Mouse (Mus musculus): ENCODE data around the gene Cyren. TPM values are rescaled to one million over a fixed set of nuclear protein-coding genes. Genes with fewer than 3 reads are reported as not detected.

The Cyren gene
- polyA plus RNA-seq, 1 experiment from 2014 or later: 9.4 TPM

GRCm38 (mm10) chr6:34861546-34862053, 16.3 kb downstream of the Cyren start:
- no peak overlapping the region for H3K9ac ChIP-seq (replicated peaks; ENCODE audit: low read depth, low read length)
- no peak for ATAC-seq (ENCODE audit: insufficient number of reproducible peaks, insufficient read depth, low FRiP score, low read depth)
- peaks cover 16% of the 10 kb centered on the region; the same call in 1 of the 2 replicates for H3K4me1 ChIP-seq (ENCODE audit: control insufficient read depth, insufficient read depth, low read length)
- H3K36me3 ChIP-seq (ENCODE audit: control insufficient read depth, insufficient read depth, low read length): no peaks in the 10 kb centered on the region
- no peak overlapping the region for H3K4me2 ChIP-seq (replicated peaks; ENCODE audit: low read depth, low read length)
- H3K27ac ChIP-seq (ENCODE audit: low read length): no peak overlapping the region
- no peak overlapping the region for H3K4me3 ChIP-seq (ENCODE audit: low read depth, low read length)
- WGBS: 89% methylated on average over 11 of the region's 11 CpGs
- H3K27me3 ChIP-seq (ENCODE audit: control insufficient read depth, insufficient read depth, low read length): no peaks in the 10 kb centered on the region
- no peaks in the 10 kb centered on the region for H3K9me3 ChIP-seq (ENCODE audit: control insufficient read depth, low read depth, low read length)

GRCm38 (mm10) chr6:34832352-34832751, 45.5 kb downstream of the Cyren start:
- Histone ChIP-seq H3K4me2 (replicated peaks; ENCODE audit: low read depth, low read length) (no peak overlapping the region), H3K4me1 (ENCODE audit: control insufficient read depth, insufficient read depth, low read length) (0 out of 2 replicates have a peak, but pooled peaks cover 3% of the 10 kb centered on the region), H3K4me3 (ENCODE audit: low read depth, low read length) (no peak overlapping the region), H3K9ac (replicated peaks; ENCODE audit: low read depth, low read length) (no peak overlapping the region), H3K27ac (ENCODE audit: low read length) (no peak overlapping the region), H3K27me3 (ENCODE audit: control insufficient read depth, insufficient read depth, low read length) (no peaks in the 10 kb centered on the region), H3K36me3 (ENCODE audit: control insufficient read depth, insufficient read depth, low read length) (no peaks in the 10 kb centered on the region), H3K9me3 (ENCODE audit: control insufficient read depth, low read depth, low read length) (no peaks in the 10 kb centered on the region)
- 92% methylated on average over 5 of the region's 5 CpGs for WGBS
- ATAC-seq (ENCODE audit: insufficient number of reproducible peaks, insufficient read depth, low FRiP score, low read depth): no peak

- Histone ChIP-seq H3K27ac (ENCODE audit: low read length) (no peak overlapping the region), H3K4me1 (ENCODE audit: control insufficient read depth, insufficient read depth, low read length) (no peaks in the 10 kb centered on the region), H3K27me3 (ENCODE audit: control insufficient read depth, insufficient read depth, low read length) (no peaks in the 10 kb centered on the region), H3K4me2 (replicated peaks; ENCODE audit: low read depth, low read length) (no peak overlapping the region), H3K9ac (replicated peaks; ENCODE audit: low read depth, low read length) (no peak overlapping the region), H3K36me3 (ENCODE audit: control insufficient read depth, insufficient read depth, low read length) (no peaks in the 10 kb centered on the region), H3K9me3 (ENCODE audit: control insufficient read depth, low read depth, low read length) (no peaks in the 10 kb centered on the region), H3K4me3 (ENCODE audit: low read depth, low read length) (no peak overlapping the region)
- no peak for ATAC-seq (ENCODE audit: insufficient number of reproducible peaks, insufficient read depth, low FRiP score, low read depth)
Observed at GRCm38 (mm10) chr6:34824406-34824805, 53.5 kb downstream of the Cyren start.

Other genes with a start within 250 kb of the Cyren start
- gene Agbl3, start 97.6 kb downstream of the Cyren start, polyA plus RNA-seq (2014; fragmentation: Nextera tagmentation; extraction: Ambion mirVana): 6.9 and 8.5 TPM in 2 replicates
- gene Tmem140, start 14.9 kb downstream of the Cyren start, polyA plus RNA-seq (2014; fragmentation: Nextera tagmentation; extraction: Ambion mirVana): 1.4 and 1.8 TPM in 2 replicates
- gene Wdr91, start 32.8 kb upstream of the Cyren start, polyA plus RNA-seq (2014; fragmentation: Nextera tagmentation; extraction: Ambion mirVana): 9.7 and 10.7 TPM in 2 replicates
- gene Stra8, start 42.1 kb upstream of the Cyren start, polyA plus RNA-seq (2014; fragmentation: Nextera tagmentation; extraction: Ambion mirVana): not detected in 2 replicates
- gene Slc23a4, start 110.3 kb upstream of the Cyren start, polyA plus RNA-seq (2014; fragmentation: Nextera tagmentation; extraction: Ambion mirVana): 3.2 and 3.4 TPM in 2 replicates